Mouse (Mus musculus) lung, embryonic 14.5 days (tissue): Measurements from ENCODE around the gene Cluh. TPM values are rescaled to one million over a fixed set of nuclear protein-coding genes. Genes with fewer than 3 reads are reported as not detected.

ENCODE experiments used
- ATAC-seq: fragments of 200-750 bp; cut with Nextera tagmentation; 2 replicates; pipeline ENCODE4 v1.8.0; 2017; ENCODE audit warnings: mild to moderate bottlenecking, moderate TSS enrichment, moderate library complexity; ENCODE audit not compliant: insufficient read depth
- DNase-seq: peaks from one replicate; pipeline ENCODE4 v3.0.0-alpha.2; 2015
- H3K27ac ChIP-seq: fragments of 300-500 bp; sonication (generic); 2 replicates; pipeline ENCODE4 v1.5.1; 2014; ENCODE audit warnings: low read depth, mild to moderate bottlenecking, moderate library complexity
- H3K27me3 ChIP-seq: fragments of 300-500 bp; sonication (generic); 2 replicates; pipeline ENCODE4 v1.6.1; 2014; ENCODE audit warnings: low read length, control low read depth; ENCODE audit not compliant: insufficient read depth
- H3K36me3 ChIP-seq: fragments of 300-500 bp; sonication (generic); 2 replicates; pipeline ENCODE4 v1.6.1; 2014; ENCODE audit warnings: control low read depth; ENCODE audit not compliant: insufficient read depth
- H3K4me1 ChIP-seq: fragments of 300-500 bp; sonication (generic); 2 replicates; pipeline ENCODE4 v1.6.1; 2014; ENCODE audit warnings: antibody characterized with exemption, control low read depth; ENCODE audit not compliant: insufficient read depth
- H3K4me2 ChIP-seq: fragments of 300-500 bp; sonication (generic); 2 replicates; pipeline ENCODE4 v1.6.1; 2014; ENCODE audit warnings: mild to moderate bottlenecking
- H3K4me3 ChIP-seq: fragments of 300-500 bp; sonication (generic); 2 replicates; pipeline ENCODE4 v1.5.1; 2014; ENCODE audit warnings: low read depth, low read length
- H3K9ac ChIP-seq: fragments of 300-500 bp; sonication (generic); 2 replicates; pipeline ENCODE4 v1.6.1; 2014
- H3K9me3 ChIP-seq: fragments of 300-500 bp; sonication (generic); 2 replicates; pipeline ENCODE4 v1.6.1; 2016; ENCODE audit warnings: low read depth, low read length, control low read depth
- CTCF ChIP-seq: IDR thresholded peaks from 2 replicates; pipeline ENCODE4 v1.5.1; 2016; ENCODE audit warnings: antibody characterized with exemption, low read depth
- WGBS: fragments of 180-500 bp; shearing (Covaris S2); extraction: QIAGEN DNeasy Blood & Tissue Kit; methylation state at CpG from one replicate; pipeline ENCODE4 v1.1.7; 2014; 5-methylcytosine and 5-hydroxymethylcytosine counted together
- polyA plus RNA-seq: library from polyadenylated mRNA; unstranded; fragments of >200 nt; fragmentation: Nextera tagmentation; extraction: Ambion mirVana; gene quantifications from 2 replicates; pipeline ENCODE4 v1.2.1, GENCODE M21; 2014

Cluh gene
- polyA plus RNA-seq, 1 experiment from 2014 or later: 23.8 TPM

DNA sequence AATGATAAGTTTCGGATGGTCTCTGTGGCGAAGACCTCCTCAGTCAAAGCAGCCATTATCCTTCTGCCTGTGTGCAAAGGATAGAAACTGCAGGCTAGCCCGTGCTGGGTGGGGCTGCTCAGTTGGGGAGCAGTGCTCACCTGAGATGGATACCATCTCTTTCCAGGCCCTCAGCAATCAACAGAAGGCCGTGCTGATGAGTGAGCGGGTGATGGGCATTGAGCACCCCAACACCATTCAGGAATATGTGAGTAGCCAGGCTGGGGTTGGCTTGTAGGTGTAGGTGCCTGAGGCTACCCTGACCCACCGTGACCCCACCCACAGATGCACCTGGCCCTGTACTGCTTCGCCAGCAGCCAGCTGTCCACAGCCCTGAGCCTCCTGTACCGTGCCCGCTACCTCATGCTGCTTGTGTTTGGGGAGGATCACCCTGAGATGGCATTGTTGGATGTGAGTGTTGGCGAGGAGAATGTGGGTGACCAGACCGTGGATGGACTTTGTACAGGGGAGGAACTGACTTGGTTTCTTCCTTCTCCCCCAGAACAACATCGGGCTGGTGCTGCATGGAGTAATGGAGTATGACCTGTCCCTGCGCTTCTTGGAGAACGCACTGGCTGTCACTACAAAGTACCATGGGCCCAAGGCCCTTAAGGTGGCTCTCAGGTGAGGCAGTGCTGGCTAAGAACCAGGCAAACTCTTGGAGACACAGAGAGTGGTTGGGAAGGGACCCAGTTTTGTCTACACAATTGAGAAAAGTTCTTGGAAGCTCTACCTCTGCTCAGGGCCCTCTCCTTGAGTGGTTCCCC is 17.7 kb downstream of the Cluh start:
- Histone ChIP-seq H3K4me2 (no peak overlapping the region), H3K27me3 (no peaks in the 10 kb centered on the region), H3K36me3 (peaks cover 80% of the 10 kb centered on the region), H3K4me3 (no peak overlapping the region), H3K27ac (no peak overlapping the region), H3K9ac (no peak overlapping the region), H3K9me3 (no peaks in the 10 kb centered on the region), H3K4me1 (no peaks in the 10 kb centered on the region)
- DNase-seq: no peak
- WGBS: 92% methylated on average over 14 of the region's 14 CpGs
- TF ChIP-seq CTCF: no peak
- ATAC-seq: no peak

DNA sequence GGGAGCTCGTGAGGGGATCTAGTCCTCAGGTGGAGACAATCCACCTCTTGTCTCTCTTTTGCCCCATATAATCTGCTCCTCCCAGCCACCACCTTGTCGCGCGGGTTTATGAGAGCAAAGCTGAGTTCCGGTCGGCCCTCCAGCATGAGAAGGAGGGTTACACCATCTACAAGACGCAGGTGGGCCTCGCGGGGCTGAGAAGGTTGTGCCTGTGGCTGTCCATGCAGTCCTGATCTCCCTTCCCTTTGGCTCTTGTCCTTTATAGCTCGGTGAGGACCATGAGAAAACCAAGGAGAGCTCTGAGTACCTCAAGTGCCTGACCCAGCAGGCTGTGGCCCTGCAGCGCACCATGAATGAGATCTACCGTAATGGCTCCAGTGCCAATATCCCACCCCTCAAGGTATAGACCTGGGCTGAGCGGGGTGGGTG is 18.3 kb downstream of the Cluh start:
- ATAC-seq (no peak), DNase-seq (no peak)
- no peak overlapping the region for H3K4me3 ChIP-seq
- H3K4me2 ChIP-seq: no peak overlapping the region
- no peak overlapping the region for H3K9ac ChIP-seq
- no peak overlapping the region for H3K27ac ChIP-seq
- H3K36me3 ChIP-seq: peaks cover 74% of the 10 kb centered on the region
- H3K4me1 ChIP-seq: no peaks in the 10 kb centered on the region
- H3K27me3 ChIP-seq: no peaks in the 10 kb centered on the region
- H3K9me3 ChIP-seq: no peaks in the 10 kb centered on the region
- TF ChIP-seq CTCF: no peak
- WGBS: 93% methylated on average over 13 of the region's 13 CpGs

DNA sequence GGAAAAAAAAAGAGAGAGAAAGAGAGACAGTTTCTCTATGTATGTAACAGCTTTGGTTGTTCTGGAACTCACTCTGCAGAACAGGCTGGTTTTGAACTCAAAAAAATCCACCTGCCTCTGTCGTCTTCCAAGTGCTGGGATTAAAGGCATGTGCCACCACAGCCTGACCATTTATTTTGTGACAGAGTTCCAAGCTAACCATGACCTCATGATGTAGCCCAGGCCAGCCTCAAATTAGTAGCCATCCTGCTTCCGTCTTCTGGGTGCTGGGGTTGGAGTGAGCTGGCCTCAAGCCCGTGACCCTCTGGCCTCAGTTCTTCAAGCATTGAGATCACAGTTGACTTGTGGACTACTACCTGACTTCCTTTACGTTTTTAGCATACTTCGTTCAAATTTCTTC is 19.2 kb downstream of the Cluh start:
- Histone ChIP-seq H3K27me3 (no peaks in the 10 kb centered on the region), H3K4me1 (no peaks in the 10 kb centered on the region), H3K36me3 (peaks cover 71% of the 10 kb centered on the region), H3K9ac (no peak overlapping the region), H3K9me3 (no peaks in the 10 kb centered on the region), H3K4me3 (no peak overlapping the region), H3K27ac (no peak overlapping the region), H3K4me2 (no peak overlapping the region)
- no peak for DNase-seq
- no peak for ATAC-seq
- no peak for TF ChIP-seq CTCF
- WGBS: 85% methylated on average over 5 of the region's 5 CpGs

DNA sequence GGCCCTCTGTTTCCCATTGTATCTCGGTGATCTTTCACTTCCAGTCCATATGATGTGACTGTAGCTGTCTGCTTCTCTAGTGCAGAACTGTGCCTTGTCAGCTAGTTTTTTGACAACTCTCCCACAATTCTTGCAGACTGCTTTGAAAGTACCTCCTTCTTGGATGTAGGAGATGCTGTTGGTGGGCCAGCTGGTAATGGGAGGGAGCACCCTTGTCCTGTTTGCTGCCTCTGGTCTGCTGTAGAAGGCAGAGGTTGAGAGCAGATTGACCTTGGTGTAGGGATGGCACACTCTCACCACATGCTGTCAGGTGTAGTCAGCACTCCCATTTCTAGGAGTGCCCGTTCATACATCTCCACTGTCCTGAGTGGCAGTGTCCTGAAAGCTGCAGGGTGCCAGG is 19.7 kb downstream of the Cluh start:
- ATAC-seq: no peak
- no peaks in the 10 kb centered on the region for H3K4me1 ChIP-seq
- H3K9ac ChIP-seq: no peak overlapping the region
- no peak for TF ChIP-seq CTCF
- DNase-seq: no peak
- H3K4me2 ChIP-seq: no peak overlapping the region
- H3K36me3 ChIP-seq: peaks cover 71% of the 10 kb centered on the region
- no peak overlapping the region for H3K4me3 ChIP-seq
- H3K27ac ChIP-seq: no peak overlapping the region
- 84% methylated on average over 2 of the region's 2 CpGs for WGBS
- H3K27me3 ChIP-seq: no peaks in the 10 kb centered on the region
- no peaks in the 10 kb centered on the region for H3K9me3 ChIP-seq

DNA sequence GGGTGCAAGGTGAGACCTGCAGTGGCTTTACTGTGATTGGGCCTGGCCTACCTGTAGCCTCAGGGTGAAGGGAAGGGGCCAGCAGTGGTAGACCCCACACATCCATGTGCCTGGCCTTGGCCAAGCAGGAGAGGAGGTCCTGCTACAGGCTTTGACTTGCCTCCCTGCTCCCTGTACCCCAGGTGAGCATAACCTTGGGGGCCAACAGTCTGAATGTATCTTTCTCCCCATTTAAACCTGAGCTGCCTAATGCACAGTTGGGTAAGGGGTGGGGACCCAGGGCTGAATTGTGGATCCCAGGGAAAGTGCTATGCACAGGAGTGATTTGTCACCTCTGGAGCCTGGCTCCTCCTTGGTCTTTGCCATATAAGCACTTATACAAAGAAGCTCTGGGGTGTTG is 20.9 kb downstream of the Cluh start:
- Histone ChIP-seq H3K9ac (no peak overlapping the region), H3K4me3 (no peak overlapping the region), H3K36me3 (peaks cover 71% of the 10 kb centered on the region), H3K27ac (no peak overlapping the region), H3K4me2 (no peak overlapping the region), H3K4me1 (no peaks in the 10 kb centered on the region), H3K9me3 (no peaks in the 10 kb centered on the region), H3K27me3 (no peaks in the 10 kb centered on the region)
- TF ChIP-seq CTCF: no peak
- ATAC-seq (no peak), DNase-seq (no peak)

DNA sequence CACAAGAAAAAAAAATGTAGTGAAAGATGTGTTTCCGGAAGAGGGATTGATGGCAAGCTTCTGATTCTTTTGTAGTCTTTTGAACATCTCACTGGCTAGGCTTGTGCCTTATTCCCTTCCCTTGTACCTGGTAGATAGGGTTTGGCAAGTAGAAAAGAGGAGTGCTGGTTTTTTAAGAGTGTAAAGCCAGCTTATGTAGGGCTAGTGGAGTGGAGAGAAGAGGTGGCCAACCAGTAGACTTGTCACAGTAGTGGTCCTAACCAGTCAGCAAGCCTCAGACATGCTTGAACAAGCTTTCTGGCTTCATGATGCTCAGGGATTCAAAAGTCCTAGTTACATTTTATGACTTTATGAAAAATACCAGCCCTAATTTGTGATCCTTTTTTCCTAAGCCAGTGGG is 21.7 kb downstream of the Cluh start:
- DNase-seq: no peak
- H3K36me3 ChIP-seq: peaks cover 70% of the 10 kb centered on the region
- 79% methylated on average over 1 of the region's 1 CpGs for WGBS

DNA sequence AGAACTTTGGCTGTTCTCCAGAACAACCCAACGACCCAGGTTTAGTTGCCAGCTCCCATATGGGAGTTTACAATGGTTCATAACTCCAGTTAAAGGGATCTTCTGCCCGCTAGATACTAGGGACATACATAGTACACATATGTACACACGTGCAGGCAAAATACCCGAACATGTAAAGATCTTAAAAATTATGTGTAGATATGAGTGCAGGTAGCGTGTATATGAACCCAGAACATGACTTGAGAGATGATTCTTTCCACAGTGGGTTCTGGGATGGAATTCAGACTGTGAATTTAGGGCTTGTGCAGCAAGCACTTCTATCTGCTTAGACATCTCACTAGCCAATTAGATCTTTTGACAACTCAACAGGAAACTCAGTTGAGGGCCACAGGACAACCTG is 22.5 kb downstream of the Cluh start:
- Histone ChIP-seq H3K4me1 (no peaks in the 10 kb centered on the region), H3K4me3 (no peak overlapping the region), H3K36me3 (peaks cover 66% of the 10 kb centered on the region), H3K27me3 (no peaks in the 10 kb centered on the region), H3K27ac (no peak overlapping the region), H3K9me3 (no peaks in the 10 kb centered on the region), H3K9ac (no peak overlapping the region), H3K4me2 (no peak overlapping the region)
- WGBS: 88% methylated on average over 5 of the region's 5 CpGs
- no peak for TF ChIP-seq CTCF
- no peak for ATAC-seq
- no peak for DNase-seq

More for the DNA sequence above, 21.7 kb downstream of the Cluh start:
- no peak overlapping the region for H3K27ac ChIP-seq
- H3K4me1 ChIP-seq: no peaks in the 10 kb centered on the region
- no peaks in the 10 kb centered on the region for H3K27me3 ChIP-seq
- no peak for ATAC-seq
- no peak overlapping the region for H3K9ac ChIP-seq
- no peak for TF ChIP-seq CTCF
- H3K4me3 ChIP-seq: no peak overlapping the region
- no peaks in the 10 kb centered on the region for H3K9me3 ChIP-seq
- H3K4me2 ChIP-seq: no peak overlapping the region
